Mouse (Mus musculus) lung, postnatal 36 days (tissue): ENCODE results near the gene Wfdc9.

Source experiments
- DNase-seq: peaks from one replicate; pipeline ENCODE4 v3.0.0; 2022; ENCODE audit warnings: mixed read lengths

Gene Wfdc9

GRCm38 (mm10) chr2:164615386-164615785, 41.0 kb downstream of the Wfdc9 start:
- no peak for DNase-seq

DNA sequence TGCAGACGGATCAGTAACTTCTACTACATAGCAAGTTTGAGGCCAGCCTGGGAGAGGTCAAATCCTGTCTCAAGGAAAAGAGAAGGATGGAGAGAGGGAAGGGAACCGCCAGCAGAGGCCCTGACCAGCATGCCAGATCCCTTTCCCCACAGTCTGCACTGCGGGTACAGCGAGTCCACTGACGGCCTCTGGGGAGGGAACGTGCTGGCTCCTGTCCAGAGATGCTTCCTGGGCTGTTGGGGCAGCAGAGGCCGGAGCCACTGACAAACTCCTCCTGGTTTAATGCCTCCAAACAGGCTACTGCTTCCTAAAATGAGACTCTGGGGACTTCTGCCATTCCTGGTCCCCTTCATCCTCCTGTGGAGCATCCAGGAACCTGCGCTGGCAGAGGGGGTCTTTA, 42.9 kb downstream of the Wfdc9 start, which contains the start of the genes Wfdc6b and Wfdc8:
Gene Wfdc6b, plus strand, starts transcription at position 52 of the 400 bp plus-strand sequence.
Gene Wfdc8, minus strand, starts transcription at position 156 of the 400 bp plus-strand sequence.
- peak; percentile 78 for DNase-seq

DNA sequence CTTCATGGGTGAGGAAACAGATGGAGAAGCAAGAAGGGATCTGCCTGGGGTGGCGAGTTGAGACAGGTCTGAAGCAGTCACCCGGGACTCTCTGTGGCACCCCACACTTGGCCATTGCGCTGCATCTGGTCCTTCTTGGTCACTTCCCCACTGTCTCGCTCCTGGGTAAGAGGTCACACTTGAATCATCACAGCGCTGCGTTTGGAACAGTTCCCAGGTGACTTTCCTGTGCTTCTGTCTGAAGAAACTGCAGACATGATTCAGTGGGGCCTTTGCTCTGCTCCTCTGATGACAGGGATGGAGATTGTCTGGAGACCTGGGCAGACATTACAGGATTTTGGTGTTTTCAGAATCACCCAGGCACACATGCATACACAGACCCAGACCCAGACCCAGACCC, 47.6 kb downstream of the Wfdc9 start:
- no peak for DNase-seq

DNA sequence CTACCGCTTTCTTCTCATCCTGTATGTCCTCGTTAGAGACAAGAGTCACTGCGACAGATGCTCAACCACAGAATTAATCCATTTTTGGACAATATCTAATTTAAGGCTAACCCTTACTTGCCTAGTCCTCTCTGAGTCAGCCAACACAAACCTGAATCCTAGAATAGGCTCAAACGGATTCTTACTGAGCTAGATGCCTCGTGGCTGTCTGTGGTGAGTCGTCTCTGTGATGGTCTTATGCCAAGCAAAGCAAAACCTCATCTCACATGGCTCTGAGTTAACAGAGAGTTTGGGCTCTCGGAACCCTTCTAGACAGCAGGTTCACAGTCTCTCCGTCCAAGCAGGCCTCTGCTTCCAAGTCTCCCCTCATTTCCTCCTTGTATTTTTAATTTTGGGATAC, 52.0 kb downstream of the Wfdc9 start:
- DNase-seq = no peak

GRCm38 (mm10) chr2:164603482-164603881, 52.9 kb downstream of the Wfdc9 start:
- no peak for DNase-seq

GRCm38 (mm10) chr2:164600179-164600578, 56.2 kb downstream of the Wfdc9 start:
- DNase-seq = no peak
